Mouse (Mus musculus): ENCODE measurements around the gene Hs3st5.
A peak's percentile ranks its signal among the peaks of the same experiment; 100 is the strongest.

The Hs3st5 gene

DNA sequence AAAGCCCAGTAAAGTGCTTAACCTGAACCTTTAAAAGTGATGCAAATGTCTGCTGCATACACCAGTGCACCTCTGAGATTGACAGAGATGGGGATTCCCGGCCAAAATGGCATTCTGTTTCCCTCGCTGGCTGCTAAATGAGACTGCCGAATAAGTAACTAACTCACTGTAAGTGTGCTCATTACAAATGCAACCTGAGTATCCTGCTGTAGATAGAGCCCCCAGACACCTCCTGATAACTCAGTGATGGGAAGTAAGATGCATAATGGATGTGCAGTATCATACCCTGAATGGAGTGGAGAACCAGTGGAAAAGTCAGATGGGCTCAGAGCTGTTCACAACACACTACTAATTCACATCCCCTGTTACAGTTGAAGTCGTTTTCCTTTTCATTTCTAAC, 298.7 kb downstream of the Hs3st5 start:
- DNase-seq, result no peak

DNA sequence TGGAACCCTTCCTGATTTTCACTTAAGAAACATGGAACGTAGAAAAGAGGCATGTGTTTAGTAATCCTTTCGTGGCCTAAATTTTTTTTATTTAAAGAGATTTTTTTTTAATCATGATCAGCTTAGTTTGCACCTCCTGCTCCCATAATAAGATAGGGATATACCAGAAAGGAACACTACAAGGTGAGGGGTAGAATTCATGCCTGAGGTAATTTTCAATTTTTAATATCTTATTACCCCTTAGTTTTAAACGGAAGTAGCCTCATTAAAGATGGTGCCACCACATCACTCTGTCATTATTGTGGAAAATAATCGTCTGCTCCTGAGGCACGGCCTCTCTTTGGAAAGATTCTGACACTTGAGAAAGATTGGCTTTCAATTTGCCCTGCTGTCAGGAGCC, 299.2 kb downstream of the Hs3st5 start:
- DNase-seq, result no peak

DNA sequence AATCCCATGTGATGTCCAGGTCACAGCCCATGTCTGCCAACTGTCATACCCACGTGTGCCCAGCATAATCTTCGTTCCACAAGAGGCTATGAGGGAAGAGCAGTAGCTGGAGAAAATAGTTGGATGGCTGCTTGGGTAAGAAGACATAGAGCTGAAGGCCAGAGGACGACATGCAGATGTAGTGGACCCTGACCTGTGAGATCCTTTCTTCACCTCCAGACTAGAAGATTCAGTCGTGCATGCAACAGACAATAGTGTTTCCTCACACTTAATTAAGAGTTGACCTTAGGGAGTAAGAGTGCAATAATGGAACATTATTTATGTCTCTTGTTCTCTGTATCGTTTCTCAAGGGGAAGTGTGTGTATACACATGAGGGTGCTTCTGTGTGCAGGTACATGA, 300.4 kb downstream of the Hs3st5 start:
- DNase-seq, result no peak

DNA sequence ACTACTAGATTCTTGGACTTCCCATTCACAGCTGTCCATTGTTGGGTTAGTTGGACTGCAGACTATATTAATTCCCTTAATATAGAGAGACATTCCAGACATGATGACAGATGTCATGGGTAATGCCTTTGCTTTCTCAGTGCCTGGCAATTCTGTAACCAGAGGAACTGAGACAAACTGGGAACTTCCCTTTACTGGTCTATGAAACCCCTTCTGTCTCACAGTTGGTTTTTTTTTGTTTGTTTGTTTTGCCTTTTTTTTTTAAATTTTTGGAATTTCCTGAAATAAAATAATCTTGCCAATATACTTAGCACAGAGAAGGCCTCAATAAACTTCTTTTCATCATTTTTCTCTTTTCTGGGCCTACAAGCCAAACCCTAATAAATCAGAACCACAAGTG, 312.3 kb downstream of the Hs3st5 start:
- DNase-seq, result no peak

DNA sequence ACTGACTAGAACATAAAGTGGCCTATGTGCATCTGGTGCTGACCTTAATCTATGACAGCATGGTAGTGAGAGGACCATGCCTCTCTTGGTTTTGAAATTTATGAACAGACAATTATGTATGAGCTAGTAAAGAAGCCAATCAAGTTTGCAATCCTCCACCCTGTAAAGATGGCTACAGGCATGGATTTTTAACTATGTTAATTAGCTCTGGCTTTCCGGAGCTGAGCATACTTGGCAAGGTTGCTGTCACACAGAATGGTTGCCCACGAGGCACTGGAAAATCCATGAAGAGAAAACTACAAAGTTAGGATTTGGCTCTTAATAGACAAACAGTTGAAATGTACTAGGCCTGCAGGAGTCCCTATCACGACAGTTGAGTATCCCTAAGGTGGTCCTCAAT, 322.5 kb downstream of the Hs3st5 start:
- DNase-seq, result no peak

- no peak for DNase-seq
These were observed 325.6 kb downstream of the Hs3st5 start for GRCm38 (mm10) chr10:36832204-36832603.

GRCm38 (mm10) chr10:36834224-36834623, 327.6 kb downstream of the Hs3st5 start:
- DNase-seq, result peak; percentile 29

GRCm38 (mm10) chr10:36835836-36836516, 329.4 kb downstream of the Hs3st5 start:
- DNase-seq, result peak; percentile 50

DNA sequence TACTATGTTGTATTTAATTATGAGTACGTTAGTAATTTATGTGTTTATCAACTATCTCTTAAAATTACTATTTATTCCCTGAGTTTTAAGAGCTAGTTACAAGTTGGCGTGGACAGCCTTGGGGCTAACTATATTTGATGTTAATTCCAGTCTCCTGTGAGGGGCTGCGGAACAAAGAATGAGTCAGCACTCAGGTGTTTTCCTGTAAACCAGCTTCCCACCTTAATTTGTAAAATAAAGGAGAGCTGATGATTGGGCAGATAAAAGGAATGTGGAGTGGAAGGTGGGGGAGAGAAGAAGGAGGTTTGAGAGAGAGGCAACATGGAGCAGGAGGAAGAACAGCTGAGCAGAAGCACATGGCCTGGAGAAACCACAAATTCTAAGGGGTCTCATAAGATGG, 343.6 kb downstream of the Hs3st5 start:
- no peak for DNase-seq

- no peak for DNase-seq
These were observed 355.7 kb downstream of the Hs3st5 start for GRCm38 (mm10) chr10:36862127-36862895.
